Mouse (Mus musculus) liver, embryonic 18 days (tissue): ENCODE results near the gene Laptm5. TPM values are rescaled to one million over a fixed set of nuclear protein-coding genes. Genes with fewer than 3 reads are reported as not detected.

Experiments
- polyA plus RNA-seq: library from polyadenylated mRNA; depleted of rRNA; stranded (reverse); fragments of >200 nt; gene quantifications from 2 replicates; pipeline ENCODE4 v1.2.3, GENCODE M21; 2012; rRNA removed

Laptm5 gene
- 47.7 and 59.5 TPM in 2 replicates for polyA plus RNA-seq

GRCm38 (mm10) chr4:130913077-130913476 is at the start of gene Laptm5:
Laptm5 (plus strand) TSS chr4:130913125.

DNA sequence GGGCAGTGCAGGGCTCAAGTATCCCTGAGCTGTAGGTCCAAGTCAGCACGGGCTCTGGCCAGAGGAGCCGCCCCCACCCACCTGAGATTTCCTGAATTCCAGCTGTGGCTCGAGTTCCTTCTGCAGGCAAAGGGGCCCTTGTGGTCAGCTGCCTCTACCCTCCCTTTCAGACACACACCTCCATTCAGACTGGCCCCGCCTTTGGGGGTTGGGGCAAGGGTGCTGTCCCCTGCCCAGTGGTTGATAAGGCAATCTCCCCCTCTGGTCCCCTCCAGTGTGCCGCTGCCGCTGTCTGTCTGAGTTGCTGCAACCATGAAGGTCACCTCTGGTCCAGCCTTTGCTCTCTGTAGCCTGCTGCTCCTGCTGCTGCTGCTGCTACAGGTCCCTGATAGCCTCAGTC is 31.2 kb downstream of the Laptm5 start, which contains the start of gene Matn1:
Matn1 (plus strand) TSS at position 274 of the 400 bp plus-strand sequence.

Other genes starting within 250 kb of the Laptm5 start
- 14.5 and 16.7 TPM in 2 replicates for gene Pum1, start 249.8 kb upstream of the Laptm5 start, polyA plus RNA-seq
- gene Sdc3, start 120.6 kb upstream of the Laptm5 start, polyA plus RNA-seq, result 13.4 and 14.5 TPM in 2 replicates
- 0.02 and 0.04 TPM in 2 replicates for gene Matn1, start 31.3 kb downstream of the Laptm5 start, polyA plus RNA-seq